ENCODE assay signal across 18 mouse cellular contexts in genomic region chr7:67049206-67049605, GRCm38 (mm10).
"Had no signal": no experiment of that assay in that cellular context is flagged by ENCODE, and none has a peak within 500 bp of the region (broad histone marks: within the 10 kb centered on the region; RNA-seq: fewer than 3 reads in every experiment).

No protein-coding gene starts in this region.

- H3K36me3 ChIP-seq: liver, embryonic 13.5 days; neural tube, embryonic 12.5 days; neural tube, embryonic 15.5 days had no signal

- H3K27me3 ChIP-seq: liver, embryonic 13.5 days; neural tube, embryonic 12.5 days; neural tube, embryonic 15.5 days had no signal

- H3K9ac ChIP-seq: liver, embryonic 13.5 days; neural tube, embryonic 12.5 days; neural tube, embryonic 15.5 days had no signal

- H3K27ac ChIP-seq: kidney, postnatal 0 days; left cerebral cortex, adult 2 months; liver, embryonic 13.5 days; neural tube, embryonic 12.5 days; neural tube, embryonic 15.5 days; stomach, postnatal 0 days had no signal

- H3K4me2 ChIP-seq: liver, embryonic 13.5 days; midbrain, embryonic 11.5 days; neural tube, embryonic 12.5 days; neural tube, embryonic 15.5 days had no signal

- H3K4me3 ChIP-seq: left cerebral cortex, adult 2 months; liver, embryonic 13.5 days; neural tube, embryonic 12.5 days; neural tube, embryonic 15.5 days had no signal

- H3K9me3 ChIP-seq: liver, embryonic 13.5 days; neural tube, embryonic 12.5 days; neural tube, embryonic 15.5 days had no signal

- H3K4me1 ChIP-seq: liver, embryonic 13.5 days; neural tube, embryonic 12.5 days; neural tube, embryonic 15.5 days had no signal

- DNase-seq: layer of hippocampus, postnatal 36 days; liver, embryonic 13.5 days; lung, adult 2 months; lung, postnatal 14 days; lung, postnatal 4 days; midbrain, embryonic 14.5 days; right cerebral cortex, adult 18-20 months; right cerebral cortex, postnatal 14 days; right cerebral cortex, postnatal 4 days; thymus, adult 2 months; thymus, postnatal 14 days; thymus, postnatal 4 days had no signal
